Mouse (Mus musculus) layer of hippocampus, postnatal 25 days (tissue): ENCODE data around the gene Hydin. TPM values are rescaled to one million over a fixed set of nuclear protein-coding genes. Genes with fewer than 3 reads are reported as not detected.

Experiments
- DNase-seq, 2 experiments: peaks; one replicate each; pipeline ENCODE4 v3.0.0; 2022; ENCODE audit warnings: mixed read lengths in 2 of 2, low spot score in 1 of 2; ENCODE audit errors: extremely low spot score in 1 of 2
- total RNA-seq, 2 experiments: library from RNA; stranded (reverse); gene quantifications; 2 replicates each; pipeline ENCODE4 v1.2.3; 2021

The Hydin gene
- total RNA-seq = under 1 TPM; 0.37 to 0.47 TPM

DNA sequence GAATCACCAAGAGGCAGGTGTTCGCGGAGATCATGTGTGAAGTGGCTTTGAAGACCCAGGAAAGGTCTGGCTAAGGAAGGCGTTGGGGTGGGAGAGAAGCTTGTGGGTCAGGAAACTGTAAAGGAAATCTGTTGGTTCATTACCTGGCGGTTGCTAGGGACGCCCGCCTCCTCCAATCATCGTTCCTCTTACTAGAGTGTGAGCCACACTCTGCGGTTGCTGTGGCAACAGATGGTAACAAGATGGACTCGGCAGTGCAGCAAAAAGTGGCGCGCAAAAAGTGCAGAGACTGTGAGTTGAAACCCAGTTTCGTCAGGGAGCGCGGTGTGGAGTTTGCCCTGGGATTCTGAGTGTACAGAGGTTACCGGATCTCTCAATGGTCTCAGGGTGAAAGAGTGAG lies at the start of gene Hydin:
Hydin (plus strand) TSS at position 237 of the 400 bp plus-strand sequence.
- DNase-seq = peak; percentile 82 to 85

DNA sequence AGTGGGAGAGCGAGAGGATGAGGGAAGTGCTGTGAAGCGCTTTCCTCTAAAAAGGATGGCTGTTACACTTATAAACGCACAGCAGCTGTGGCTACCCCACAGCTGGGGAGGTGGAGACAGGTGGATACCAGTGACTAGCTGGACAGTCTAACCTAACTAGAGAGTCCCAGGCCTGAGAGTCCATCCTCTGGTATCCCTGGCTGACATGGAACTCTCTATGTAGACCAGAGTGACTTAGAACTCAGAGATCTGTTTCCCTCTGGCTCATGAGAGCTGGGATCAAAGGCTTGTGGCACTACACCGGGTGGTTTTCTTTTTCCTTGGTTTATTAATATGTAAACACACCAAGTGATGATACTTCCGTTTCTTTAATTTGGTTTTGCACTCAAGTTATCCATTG lies 49.6 kb upstream of the Hydin start:
- DNase-seq = peak in 1 of 2 experiments; percentile 9

- peak; percentile 98 for DNase-seq
Observed at GRCm38 (mm10) chr8:110217681-110218131, 49.1 kb upstream of the Hydin start.

GRCm38 (mm10) chr8:110218511-110218910 lies 48.3 kb upstream of the Hydin start:
- DNase-seq = no peak

- DNase-seq = no peak
Observed at GRCm38 (mm10) chr8:110220936-110221335, 45.8 kb upstream of the Hydin start.

DNA sequence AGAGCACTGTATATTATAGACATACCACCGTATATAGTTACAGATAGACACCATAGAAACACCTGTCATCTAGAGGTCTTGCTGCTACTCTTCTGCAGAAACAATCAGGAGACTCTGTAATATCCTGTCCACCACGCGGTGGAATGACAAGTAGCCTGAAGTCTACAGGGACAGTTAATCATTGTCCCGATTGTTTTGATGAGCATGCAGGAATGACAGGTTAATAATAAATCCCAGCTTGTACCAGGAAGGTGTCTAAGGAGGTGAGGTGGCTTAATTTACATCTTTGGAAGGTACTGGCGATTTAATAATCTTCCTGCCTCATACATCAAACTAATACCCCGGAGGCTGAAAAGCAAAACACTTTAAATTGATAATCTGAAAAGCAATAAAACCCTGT lies 36.0 kb upstream of the Hydin start:
- DNase-seq = no peak

GRCm38 (mm10) chr8:110242278-110243177 lies 24.2 kb upstream of the Hydin start:
- no peak for DNase-seq

GRCm38 (mm10) chr8:110244566-110244965 lies 22.2 kb upstream of the Hydin start:
- DNase-seq = no peak

GRCm38 (mm10) chr8:110247238-110247637 lies 19.5 kb upstream of the Hydin start:
- DNase-seq = no peak

GRCm38 (mm10) chr8:110253986-110254385 lies 12.8 kb upstream of the Hydin start:
- DNase-seq = no peak

DNA sequence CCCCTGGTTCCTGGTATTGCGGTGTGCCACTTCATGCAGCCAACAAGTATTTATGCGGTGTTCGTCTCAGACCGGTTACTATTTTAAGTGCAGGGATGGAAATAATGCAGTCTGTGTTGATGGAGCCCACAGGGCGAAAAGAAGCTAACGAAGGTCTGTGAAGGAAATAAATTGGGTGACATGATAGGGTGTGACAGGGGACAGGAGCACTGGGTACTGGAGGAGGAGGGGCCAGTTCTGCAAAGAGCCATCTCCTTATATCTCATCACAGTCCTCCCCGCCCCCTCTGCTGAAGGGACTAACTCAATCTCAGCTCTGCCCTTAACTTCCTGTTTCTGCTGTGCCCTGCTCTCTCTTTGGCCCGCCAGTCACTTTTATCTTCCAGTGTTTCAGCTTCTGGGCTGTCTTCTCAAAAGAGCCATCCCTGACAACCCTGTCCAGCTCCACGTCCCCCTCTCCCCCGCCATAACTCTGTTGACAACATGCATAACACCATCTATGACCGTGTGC lies 926 bp upstream of the Hydin start:
- DNase-seq = no peak

GRCm38 (mm10) chr8:110267268-110267667 lies 491 bp downstream of the Hydin start:
- DNase-seq = no peak

GRCm38 (mm10) chr8:110270659-110271058 lies 3.9 kb downstream of the Hydin start:
- no peak for DNase-seq

- no peak for DNase-seq
Observed at GRCm38 (mm10) chr8:110273394-110273793, 6.6 kb downstream of the Hydin start.

- DNase-seq = peak in 1 of 2 experiments; percentile 23
Observed at GRCm38 (mm10) chr8:110275465-110276258, 8.9 kb downstream of the Hydin start.

- DNase-seq = no peak
Observed at GRCm38 (mm10) chr8:110276259-110276560, 9.4 kb downstream of the Hydin start.

- no peak for DNase-seq
Observed at GRCm38 (mm10) chr8:110312715-110313114, 45.9 kb downstream of the Hydin start.

DNA sequence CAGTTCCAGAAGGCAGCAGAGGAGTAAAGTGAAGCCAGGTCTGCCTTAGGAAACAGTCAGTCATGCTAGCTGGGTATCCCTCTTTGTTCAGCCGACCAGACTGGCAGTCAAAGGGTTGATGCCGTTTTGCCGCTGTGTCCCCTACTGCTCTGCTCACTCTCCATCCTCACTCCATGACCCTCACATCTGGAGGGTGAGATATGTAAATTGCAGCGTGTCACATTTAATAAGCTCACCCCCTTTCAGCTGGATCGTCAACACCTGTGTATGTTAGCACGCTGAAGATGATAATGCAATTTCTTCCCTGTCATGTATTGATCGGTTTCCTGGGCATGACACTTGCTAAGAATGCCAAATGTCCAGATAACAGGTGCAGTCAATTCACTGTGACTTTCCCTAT lies 49.0 kb downstream of the Hydin start:
- no peak for DNase-seq

DNA sequence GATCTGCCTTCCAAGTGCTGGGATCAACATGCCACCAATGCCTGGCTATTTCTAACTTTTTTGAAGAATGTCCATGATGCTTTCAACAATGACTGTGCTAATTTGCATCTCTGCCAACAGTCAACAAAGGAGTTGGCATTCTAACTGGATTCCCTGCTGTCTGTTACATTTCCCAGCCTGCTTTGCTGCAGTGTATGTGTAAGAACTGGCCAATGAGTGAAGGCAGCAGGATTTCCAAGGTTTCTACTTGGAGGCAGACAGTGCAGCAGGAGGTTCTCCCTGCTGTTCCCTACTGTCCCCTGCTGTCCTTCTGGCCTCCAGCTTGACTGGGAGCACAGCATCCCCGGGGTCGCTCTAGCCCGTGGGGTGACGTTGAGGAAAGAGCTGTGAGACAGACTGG lies 52.8 kb downstream of the Hydin start:
- no peak for DNase-seq

DNA sequence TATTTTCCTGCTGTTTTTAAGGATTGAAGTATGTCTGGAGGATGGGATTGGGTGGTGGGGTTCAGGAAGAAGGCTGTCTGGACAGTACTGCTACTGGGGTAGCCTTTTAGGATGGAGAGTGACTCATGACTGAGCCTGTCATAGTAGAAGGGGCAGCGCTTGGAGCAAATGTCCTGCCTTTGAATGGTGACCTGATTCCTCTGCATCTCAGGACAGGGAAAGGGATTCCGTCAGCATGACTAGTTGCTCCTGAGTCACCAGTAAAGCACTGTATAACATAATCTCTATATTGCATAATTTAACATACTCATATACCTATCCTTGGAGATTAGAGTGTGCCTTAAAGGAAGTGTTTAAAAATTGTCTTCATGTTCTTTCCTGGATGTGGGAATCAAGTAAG lies 54.7 kb downstream of the Hydin start:
- DNase-seq = no peak

DNA sequence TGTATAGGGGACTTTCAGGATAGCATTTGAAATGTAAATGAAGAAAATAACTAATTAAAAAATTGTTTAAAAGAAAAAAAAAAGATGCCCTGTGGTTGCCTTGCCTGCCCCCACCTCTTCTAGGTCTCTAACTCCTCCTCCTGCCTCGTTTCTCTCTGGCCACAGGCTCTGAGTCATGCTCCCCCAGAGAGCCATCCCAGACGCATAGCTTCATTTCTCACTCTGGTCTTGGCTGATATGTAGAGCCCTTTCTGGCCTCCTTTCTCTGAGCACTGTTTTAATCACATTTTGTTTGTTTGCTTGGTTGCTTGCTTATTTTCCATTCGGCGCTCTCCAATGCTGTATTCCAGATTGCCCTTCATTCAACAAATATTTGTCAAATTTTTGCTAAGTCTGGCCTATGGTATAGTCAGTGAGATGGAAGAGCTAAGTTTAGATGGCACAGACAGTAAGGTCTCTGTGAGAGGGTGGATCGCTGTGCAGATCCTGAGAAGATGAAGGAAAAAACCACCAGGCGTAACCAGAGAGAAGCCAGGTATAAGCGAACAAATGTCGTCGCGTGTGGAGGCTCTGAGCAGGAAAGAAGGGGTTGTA lies 57.3 kb downstream of the Hydin start:
- DNase-seq = no peak
